Mouse (Mus musculus) cerebellum, postnatal 10 days (tissue): ENCODE data around the gene F12.

Experiments used
- DNase-seq, 2 experiments: peaks; one replicate each; pipeline ENCODE4 v3.0.0; 2021; ENCODE audit warnings: mixed read lengths in 2 of 2

The F12 gene

GRCm38 (mm10) chr13:55426613-55427012 lies at the start of gene F12:
Gene F12 (minus strand): TSS chr13:55426793.
- DNase-seq, result no peak

DNA sequence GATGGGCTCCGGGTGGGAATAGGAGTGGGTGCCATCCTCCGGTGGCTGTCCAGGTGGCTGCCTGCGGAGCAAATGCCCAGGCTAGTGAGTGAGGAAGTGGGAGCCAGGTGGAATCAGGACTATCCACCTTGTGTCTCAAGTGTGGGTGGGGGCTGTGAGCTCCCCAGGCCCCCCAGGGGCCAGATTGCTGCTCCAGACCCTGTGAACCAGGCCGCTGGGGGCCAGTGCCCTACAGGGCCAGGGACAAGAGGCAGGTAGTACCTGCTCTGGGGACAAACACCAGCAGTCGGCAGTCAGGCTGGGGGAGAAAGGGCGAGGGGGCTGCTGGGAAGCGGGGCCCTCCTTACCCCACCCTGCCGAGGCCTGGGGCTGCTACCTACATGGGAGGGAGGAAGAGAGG lies 49.7 kb upstream of the F12 start:
- no peak for DNase-seq

DNA sequence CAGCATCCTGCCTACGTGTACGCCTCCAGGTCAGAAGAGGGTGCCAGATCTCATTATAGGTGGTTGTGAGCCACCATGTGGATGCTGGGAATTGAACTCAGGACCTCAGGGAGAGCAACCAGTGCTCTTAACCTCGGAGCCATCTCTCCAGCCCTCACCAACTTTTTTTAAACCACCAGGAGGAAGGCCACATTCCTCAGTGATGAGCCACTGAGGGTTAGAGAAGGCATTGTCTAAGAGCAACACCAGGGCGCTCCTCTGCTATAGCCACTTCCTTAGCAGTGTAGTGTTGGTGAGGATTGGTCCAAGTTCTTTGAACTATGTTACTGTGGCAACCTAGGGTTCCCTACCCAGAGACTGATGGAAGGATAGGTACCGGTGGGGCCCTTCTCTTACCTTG lies 49.2 kb upstream of the F12 start:
- no peak for DNase-seq

- peak; percentile 82 to 84 for DNase-seq
Observed at GRCm38 (mm10) chr13:55474621-55475069, 48.1 kb upstream of the F12 start.

GRCm38 (mm10) chr13:55473961-55474360 lies 47.4 kb upstream of the F12 start:
- peak; percentile 60 to 62 for DNase-seq

- peak; percentile 59 to 63 for DNase-seq
Observed at GRCm38 (mm10) chr13:55473076-55473831, 46.7 kb upstream of the F12 start.

DNA sequence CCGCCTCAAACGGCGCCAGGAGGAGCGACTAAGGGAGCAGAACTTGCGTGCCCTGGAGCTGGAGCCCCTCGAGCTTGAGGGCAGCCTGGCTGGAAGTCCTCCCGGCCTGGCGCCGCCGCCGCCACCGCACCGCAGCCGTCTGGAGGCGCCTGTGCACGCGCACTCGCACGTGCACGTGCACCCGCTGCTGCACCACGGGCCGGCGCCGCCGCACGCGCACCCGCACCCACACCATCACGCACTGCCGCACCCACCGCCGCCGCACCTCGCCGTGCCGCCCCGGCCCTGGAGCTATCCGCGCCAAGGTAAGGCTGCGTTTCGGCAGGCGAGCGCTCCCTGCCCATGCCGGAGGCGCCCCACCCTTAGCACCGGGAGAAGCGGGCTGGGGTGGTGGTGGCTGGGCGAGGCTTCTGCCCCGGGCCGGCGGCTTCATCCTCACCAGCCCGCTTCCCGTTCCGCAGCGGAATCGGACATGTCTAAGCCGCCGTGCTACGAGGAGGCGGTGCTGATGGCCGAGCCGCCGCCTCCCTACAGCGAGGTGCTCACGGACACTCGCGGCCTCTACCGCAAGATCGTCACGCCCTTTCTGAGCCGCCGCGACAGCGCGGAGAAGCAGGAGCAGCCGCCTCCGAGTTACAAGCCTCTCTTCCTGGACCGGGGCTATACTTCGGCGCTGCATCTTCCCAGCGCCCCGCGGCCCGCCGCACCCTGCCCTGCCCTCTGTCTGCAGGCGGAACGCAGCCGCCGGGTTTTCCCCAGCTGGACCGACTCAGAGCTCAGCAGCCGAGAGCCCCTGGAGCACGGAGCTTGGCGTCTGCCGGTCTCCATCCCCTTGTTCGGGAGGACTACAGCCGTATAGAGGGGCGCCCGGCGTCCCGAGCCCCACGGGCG lies 45.8 kb upstream of the F12 start:
- DNase-seq, result peak; percentile 81 to 84

GRCm38 (mm10) chr13:55471819-55472131 lies 45.2 kb upstream of the F12 start:
- no peak for DNase-seq

DNA sequence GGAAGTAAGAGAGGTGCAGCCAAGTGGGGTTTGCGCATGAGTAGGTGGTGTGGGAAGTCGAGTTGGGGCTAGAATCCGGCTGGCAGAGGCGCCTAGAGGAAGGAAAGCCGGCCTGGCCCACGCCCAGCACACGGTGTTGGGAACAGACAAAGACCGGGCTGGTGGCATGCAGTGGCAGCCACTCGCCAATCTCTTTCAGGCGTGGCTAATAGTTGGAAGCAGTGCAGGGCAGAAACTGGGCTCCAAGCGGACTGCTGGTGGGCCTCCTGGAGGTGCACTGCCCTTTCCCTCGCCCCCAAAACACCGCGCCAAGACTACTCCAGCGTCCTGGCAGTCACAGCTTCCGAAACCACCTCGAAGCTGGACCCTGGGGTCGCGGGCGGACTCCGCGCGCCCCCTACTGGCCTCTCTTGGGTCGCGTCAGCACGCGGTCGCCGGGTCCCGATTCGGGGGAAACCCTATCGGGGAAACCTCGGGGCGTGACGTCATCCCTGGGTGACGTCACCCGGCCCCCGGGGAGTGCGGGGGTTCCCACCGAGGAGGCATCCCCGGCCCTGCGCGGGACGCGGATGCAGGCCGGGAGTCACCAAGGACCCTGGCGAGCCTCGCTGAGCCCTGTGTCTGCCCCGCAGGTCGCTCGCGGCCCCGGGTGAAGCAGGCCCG lies 44.7 kb upstream of the F12 start:
- peak; percentile 95 to 96 for DNase-seq

DNA sequence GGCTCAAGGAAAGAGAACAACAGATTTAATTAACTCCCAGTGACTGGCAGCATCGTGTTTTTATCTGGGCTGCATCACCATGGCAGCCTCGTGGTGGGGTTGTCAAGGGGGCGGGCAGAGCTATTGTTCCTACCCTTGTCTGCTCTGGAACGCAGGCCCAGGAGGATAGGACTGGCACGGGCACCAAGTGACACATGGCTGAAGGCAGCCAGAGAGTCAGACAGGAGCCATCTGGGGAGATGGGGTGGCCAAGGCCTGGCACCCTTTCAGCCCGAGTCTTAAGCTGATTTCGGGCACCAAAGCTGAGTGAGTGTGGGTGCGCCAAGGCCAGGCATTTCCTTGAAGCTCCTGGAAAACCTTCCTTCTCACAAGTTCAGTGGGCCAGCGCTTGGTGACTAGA lies 43.8 kb upstream of the F12 start:
- peak; percentile 95 to 96 for DNase-seq

GRCm38 (mm10) chr13:55468851-55469560 lies 42.4 kb upstream of the F12 start:
- DNase-seq, result peak; percentile 53 to 64

GRCm38 (mm10) chr13:55465830-55466440 lies 39.3 kb upstream of the F12 start:
- DNase-seq, result no peak

DNA sequence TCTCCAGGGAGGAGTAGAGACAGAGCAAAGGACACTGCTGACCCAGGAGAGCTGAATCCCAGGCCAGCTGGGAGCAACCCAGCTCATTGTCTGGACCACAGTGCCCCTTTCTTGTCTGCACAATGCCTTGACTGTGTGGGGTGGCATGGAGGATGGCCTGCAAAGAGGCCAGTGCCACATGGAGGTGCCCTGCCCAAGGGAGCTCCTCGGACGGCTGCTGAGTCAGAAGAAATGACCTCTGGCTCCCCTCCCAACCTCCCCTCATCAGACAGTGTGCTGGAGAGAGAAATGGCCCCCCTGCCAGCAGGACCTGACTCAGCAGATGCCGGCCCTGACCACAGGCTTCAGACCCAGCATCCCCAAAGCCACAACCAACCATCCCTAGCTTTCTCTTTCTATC lies 38.6 kb upstream of the F12 start:
- peak; percentile 61 to 63 for DNase-seq

DNA sequence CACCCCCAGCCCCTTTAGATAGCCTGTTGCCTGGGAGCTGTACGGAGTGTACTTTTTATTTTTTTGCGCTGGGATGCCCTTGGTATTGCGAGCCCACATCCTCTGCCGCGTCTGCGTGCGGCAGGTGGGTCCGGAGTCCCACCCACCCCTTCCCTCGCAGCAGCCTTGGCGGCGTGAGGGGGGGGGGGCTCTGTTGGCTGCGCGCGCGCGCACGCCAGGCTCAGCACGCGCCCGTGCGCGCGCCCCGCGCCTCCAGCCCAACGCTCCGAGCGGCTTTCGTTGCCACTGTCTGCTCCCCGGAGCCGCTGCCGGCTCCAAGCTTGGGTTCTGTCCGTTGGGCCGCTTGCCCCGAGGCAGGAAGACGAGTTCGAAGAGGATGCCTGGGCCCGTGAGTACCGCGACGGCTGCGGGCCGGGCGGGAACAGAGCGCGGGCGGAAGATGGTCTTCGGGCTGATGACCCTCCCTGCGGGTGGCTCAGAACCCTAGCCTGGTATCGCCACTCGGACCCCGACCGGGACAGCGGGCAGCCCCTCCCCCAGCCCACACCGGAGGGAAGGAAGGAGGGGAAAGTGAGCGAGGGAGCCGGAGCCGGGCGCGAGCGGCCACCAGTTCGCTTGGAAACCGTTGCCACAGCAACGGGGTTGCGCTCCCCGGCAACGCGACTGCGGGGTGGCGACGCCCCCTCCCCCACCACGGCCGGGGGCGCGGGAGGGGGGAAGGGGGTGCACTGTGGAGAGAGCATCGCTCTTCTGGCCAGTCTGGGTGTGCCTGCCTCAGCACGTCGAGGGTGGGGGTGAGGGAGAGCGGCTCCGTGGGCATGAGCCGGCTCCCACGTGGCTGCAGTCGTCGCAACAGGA lies 37.7 kb upstream of the F12 start, which contains the start of gene Prr7:
Gene Prr7, plus strand, starts transcription at position 241 of the 858 bp plus-strand sequence.
- peak; percentile 82 to 84 for DNase-seq

GRCm38 (mm10) chr13:55463399-55464026 lies 36.9 kb upstream of the F12 start:
- DNase-seq, result no peak

DNA sequence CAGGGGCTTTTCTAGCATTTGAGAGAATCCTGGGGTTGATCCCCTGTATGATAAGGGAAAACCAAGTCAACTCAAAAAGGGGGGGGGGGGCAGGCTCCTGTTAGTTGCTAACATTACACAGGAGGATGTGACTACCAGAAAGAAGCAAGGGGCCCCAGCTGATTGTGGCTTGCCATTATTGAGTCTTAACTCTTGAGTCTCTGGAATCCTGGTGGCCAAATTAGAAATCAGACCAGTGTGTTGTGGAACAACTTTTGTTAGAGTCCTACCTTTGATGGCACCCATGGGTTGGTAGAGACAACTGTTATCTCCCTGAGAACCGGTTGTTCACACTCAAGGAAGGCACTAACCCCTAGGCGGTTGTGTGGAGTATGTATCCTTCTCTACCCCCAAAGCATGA lies 36.4 kb upstream of the F12 start:
- peak in 1 of 2 experiments; percentile 11 for DNase-seq

DNA sequence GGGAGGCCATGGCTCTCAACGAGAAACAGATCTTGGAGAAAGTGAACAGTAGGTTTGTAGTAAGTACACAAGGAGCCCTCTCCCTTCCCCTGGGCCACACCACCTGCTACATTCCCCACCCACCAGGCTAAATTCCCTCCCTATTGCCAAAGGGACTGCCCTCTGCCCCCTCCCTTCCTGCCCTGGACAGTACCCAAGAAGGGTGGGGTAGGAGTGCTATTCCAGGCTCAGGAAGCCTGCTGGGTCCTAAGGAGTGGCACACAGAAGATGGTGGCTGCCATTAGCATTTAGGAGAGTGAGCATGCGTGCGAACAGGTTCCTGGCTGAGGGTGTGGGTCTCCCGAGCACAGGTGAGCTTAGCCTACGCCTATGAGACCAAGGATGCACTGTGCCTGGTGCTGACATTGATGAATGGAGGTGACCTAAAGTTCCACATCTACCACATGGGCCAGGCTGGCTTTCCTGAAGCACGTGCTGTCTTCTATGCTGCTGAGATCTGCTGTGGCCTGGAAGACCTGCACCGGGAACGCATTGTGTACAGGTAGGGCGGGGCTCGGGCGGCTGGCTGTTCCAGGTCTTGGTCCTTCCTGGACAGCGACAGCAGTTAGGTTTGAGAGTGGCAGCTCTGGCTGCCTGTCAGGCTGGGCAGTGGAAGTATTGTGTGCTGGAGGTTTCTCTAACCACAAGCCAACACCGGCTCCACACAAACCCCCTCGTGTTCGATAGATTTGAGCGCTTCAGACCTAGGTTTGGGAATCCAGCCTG lies 25.4 kb upstream of the F12 start:
- peak; percentile 53 to 57 for DNase-seq

GRCm38 (mm10) chr13:55451296-55451695 lies 24.7 kb upstream of the F12 start:
- DNase-seq, result peak in 1 of 2 experiments; percentile 18

GRCm38 (mm10) chr13:55450511-55450980 lies 24.0 kb upstream of the F12 start:
- DNase-seq, result peak; percentile 72 to 85
